ENCODE assay signal across 9 mouse cellular contexts in the genomic region with DNA sequence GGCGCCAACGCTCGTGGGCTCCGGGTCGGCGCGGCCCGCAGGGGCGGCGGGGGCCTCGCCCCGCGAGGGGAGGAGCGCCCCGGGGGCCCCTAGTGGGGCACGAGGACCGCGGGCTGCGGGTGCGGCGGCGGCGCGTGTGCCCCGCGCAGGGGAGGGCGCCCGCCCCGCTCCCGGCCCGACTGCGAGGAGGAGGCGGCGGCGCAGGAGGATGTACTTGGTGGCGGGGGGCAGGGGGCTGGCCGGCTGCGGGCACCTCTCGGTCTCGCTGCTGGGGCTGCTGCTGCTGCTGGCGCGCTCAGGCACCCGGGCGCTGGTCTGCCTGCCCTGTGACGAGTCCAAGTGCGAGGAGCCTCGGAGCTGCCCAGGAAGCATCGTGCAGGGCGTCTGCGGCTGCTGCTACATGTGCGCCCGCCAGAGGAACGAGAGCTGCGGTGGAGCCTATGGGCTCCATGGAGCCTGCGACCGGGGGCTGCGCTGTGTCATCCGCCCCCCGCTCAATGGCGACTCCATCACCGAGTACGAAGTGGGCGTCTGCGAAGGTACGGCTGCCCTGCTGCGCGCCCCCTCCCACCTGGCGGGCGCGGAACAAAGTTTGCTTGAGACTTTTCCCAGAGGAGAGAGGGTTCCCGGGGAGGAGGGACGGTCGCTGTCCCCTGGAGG. TPM values are rescaled to one million over a fixed set of nuclear protein-coding genes. Genes with fewer than 3 reads are reported as not detected.
DNase-seq lines count a peak whose midpoint lies in the region; ATAC-seq and TF ChIP-seq lines count a peak whose summit lies in the region.
"Had no signal": no experiment of that assay in that cellular context is flagged by ENCODE, and none has a peak within 500 bp of the region (broad histone marks: within the 10 kb centered on the region; RNA-seq: fewer than 3 reads in every experiment).

No protein-coding gene starts in this region.

- H3K9me3 ChIP-seq in limb, embryonic 14.5 days (ENCODE audit: control insufficient read depth, low read length) = no peaks in the 10 kb centered on the region
- H3K9me3 ChIP-seq in midbrain, embryonic 13.5 days = no peaks in the 10 kb centered on the region

- ATAC-seq in inflammation-experienced regulatory T-cells, adult 6 months = peak; percentile 44
- ATAC-seq in limb, embryonic 14.5 days (ENCODE audit: low FRiP score, low read depth) = peak; percentile 20
- peak; percentile 78 for ATAC-seq in midbrain, embryonic 13.5 days

- H3K27me3 ChIP-seq in limb, embryonic 14.5 days (ENCODE audit: control insufficient read depth, insufficient read depth, low read length) = no peaks in the 10 kb centered on the region
- peaks cover 9% of the 10 kb centered on the region for H3K27me3 ChIP-seq in midbrain, embryonic 13.5 days

- peak overlapping the region; percentile 96 for H3K4me2 ChIP-seq in limb, embryonic 14.5 days (replicated peaks; ENCODE audit: low read depth, low read length, severe bottlenecking)
- H3K4me2 ChIP-seq in midbrain, embryonic 13.5 days (replicated peaks) = peak overlapping the region; percentile 84

- TF ChIP-seq POLR2A in limb, embryonic 14.5 days (IDR thresholded peaks at IDR 0.05; ENCODE audit: borderline replicate concordance, extremely low read depth, insufficient read depth, insufficient read length) = no peak

- 0 out of 2 replicates have a peak, but pooled peaks cover 3% of the 10 kb centered on the region for H3K36me3 ChIP-seq in limb, embryonic 14.5 days (ENCODE audit: control insufficient read depth, insufficient read depth, low read length)
- H3K36me3 ChIP-seq in midbrain, embryonic 13.5 days = no peaks in the 10 kb centered on the region

- peak overlapping the region; percentile 97 for H3K27ac ChIP-seq in limb, embryonic 14.5 days (replicated peaks; ENCODE audit: low read depth, low read length)
- peak overlapping the region; percentile 91 for H3K27ac ChIP-seq in midbrain, embryonic 13.5 days

- H3K4me3 ChIP-seq in limb, embryonic 14.5 days (replicated peaks; ENCODE audit: low read length) = peak overlapping the region; percentile 81
- H3K4me3 ChIP-seq in midbrain, embryonic 13.5 days (replicated peaks) = peak overlapping the region; percentile 90

- peaks cover 19% of the 10 kb centered on the region for H3K4me1 ChIP-seq in limb, embryonic 14.5 days (ENCODE audit: control insufficient read depth, insufficient read depth, low read length)
- peaks cover 51% of the 10 kb centered on the region for H3K4me1 ChIP-seq in midbrain, embryonic 13.5 days (replicated peaks)

- WGBS in limb, embryonic 14.5 days = under 1% methylated on average over 47 of the region's 73 CpGs
- under 1% methylated on average over 51 of the region's 73 CpGs for WGBS in midbrain, embryonic 13.5 days

- peak; percentile 96 for DNase-seq in heart, adult 11 months
- no peak for DNase-seq in heart, adult 8-10 months (ENCODE audit: low spot score)
- peak; percentile 71 for DNase-seq in cerebellum, adult 9-11 months
- DNase-seq in gastrocnemius, postnatal 10 days = peak; percentile 54
- DNase-seq in limb, embryonic 14.5 days (ENCODE audit: low spot score) = peak; percentile 20
- DNase-seq in spleen, postnatal 36 days (ENCODE audit: low spot score in 2 of 2) = peak; percentile 15 to 25

- peak overlapping the region; percentile 84 for H3K9ac ChIP-seq in limb, embryonic 14.5 days (ENCODE audit: low read depth, low read length, severe bottlenecking)
- peak overlapping the region; percentile 83 for H3K9ac ChIP-seq in midbrain, embryonic 13.5 days (replicated peaks)

RNA-seq across cellular contexts. Expression of a gene that starts 0.6 kb away (rescaled TPM):
- 10 to 100 TPM; 58.6 to 70.9 (median 67.5) TPM for total RNA-seq in heart, adult 8-10 months (2022)
- 10 to 100 TPM; 19.8 to 22.5 TPM for total RNA-seq in gastrocnemius, postnatal 10 days (2021)
- 1 to 10 TPM; 4.9 to 8.3 (median 7.9) TPM for polyA plus RNA-seq in inflammation-experienced regulatory T-cells, adult 6 months (2017; shearing (Covaris generic))
- 22.9 and 29.9 TPM in 2 replicates for polyA plus RNA-seq in limb, embryonic 14.5 days (2012; rRNA removed)
- polyA plus RNA-seq in limb, embryonic 14.5 days (2014; fragmentation: Nextera tagmentation; extraction: Ambion mirVana) = 10.5 and 13.9 TPM in 2 replicates
- 5.4 and 6.4 TPM in 2 replicates for polyA plus RNA-seq in midbrain, embryonic 13.5 days (2015; fragmentation: Nextera tagmentation; extraction: Ambion mirVana)
- total RNA-seq: MEL had no signal

Comparison
In these comparisons a context has a peak if more than half of its experiments do, and no peak if none do; other contexts are left out.
1. ATAC-seq: peak in every context shown above with its lines; median percentile 78 in midbrain, embryonic 13.5 days; 44 in inflammation-experienced regulatory T-cells, adult 6 months; 20 in limb, embryonic 14.5 days.